Mouse (Mus musculus) midbrain, embryonic 11.5 days (tissue): Measurements from ENCODE around the gene Crtc1. TPM values are rescaled to one million over a fixed set of nuclear protein-coding genes. Genes with fewer than 3 reads are reported as not detected.
A peak's percentile ranks its signal among the peaks of the same experiment; 100 is the strongest.

ENCODE experiments used
- ATAC-seq: fragments of 200-750 bp; cut with Nextera tagmentation; 2 replicates; pipeline ENCODE4 v1.8.0; 2017; ENCODE audit warnings: moderate TSS enrichment, moderate library complexity; ENCODE audit not compliant: low FRiP score
- DNase-seq: peaks from one replicate; pipeline ENCODE4 v3.0.0; 2015; ENCODE audit warnings: low spot score; ENCODE audit errors: missing footprints
- H3K27ac ChIP-seq: fragments of 300-500 bp; sonication (generic); 2 replicates; pipeline ENCODE4 v1.5.1; 2014; ENCODE audit warnings: low read depth, low read length
- H3K27me3 ChIP-seq: fragments of 300-500 bp; sonication (generic); 2 replicates; pipeline ENCODE4 v1.6.1; 2014; ENCODE audit warnings: mild to moderate bottlenecking, low read length, moderate library complexity, mixed read lengths; ENCODE audit not compliant: control insufficient read depth, insufficient read depth
- H3K36me3 ChIP-seq: fragments of 300-500 bp; sonication (generic); 2 replicates; pipeline ENCODE4 v1.6.1; 2014; ENCODE audit warnings: mild to moderate bottlenecking, low read length, moderate library complexity, mixed read lengths; ENCODE audit not compliant: control insufficient read depth, insufficient read depth
- H3K4me1 ChIP-seq: fragments of 300-500 bp; sonication (generic); 2 replicates; pipeline ENCODE4 v1.6.1; 2014; ENCODE audit warnings: low read length; ENCODE audit not compliant: control insufficient read depth, insufficient read depth
- H3K4me2 ChIP-seq: fragments of 300-500 bp; sonication (generic); 2 replicates; pipeline ENCODE4 v1.6.1; 2014; ENCODE audit warnings: mild to moderate bottlenecking, moderate library complexity
- H3K4me3 ChIP-seq: fragments of 300-500 bp; sonication (generic); 2 replicates; pipeline ENCODE4 v1.5.1; 2014; ENCODE audit warnings: low read depth, low read length
- H3K9ac ChIP-seq: fragments of 300-500 bp; sonication (generic); 2 replicates; pipeline ENCODE4 v1.6.1; 2014; ENCODE audit warnings: low read length
- H3K9me3 ChIP-seq: fragments of 300-500 bp; sonication (generic); 2 replicates; pipeline ENCODE4 v1.6.1; 2016; ENCODE audit warnings: low read length; ENCODE audit not compliant: control insufficient read depth
- WGBS: fragments of 180-500 bp; shearing (Covaris S2); extraction: QIAGEN DNeasy Blood & Tissue Kit; methylation state at CpG from one replicate; pipeline ENCODE4 v1.1.7; 2014; 5-methylcytosine and 5-hydroxymethylcytosine counted together
- polyA plus RNA-seq: library from polyadenylated mRNA; unstranded; fragments of >200 nt; fragmentation: Nextera tagmentation; extraction: Ambion mirVana; gene quantifications from 2 replicates; pipeline ENCODE4 v1.2.1, GENCODE M21; 2014

The Crtc1 gene
- polyA plus RNA-seq, 1 experiment from 2014 or later: 11.8 TPM

DNA sequence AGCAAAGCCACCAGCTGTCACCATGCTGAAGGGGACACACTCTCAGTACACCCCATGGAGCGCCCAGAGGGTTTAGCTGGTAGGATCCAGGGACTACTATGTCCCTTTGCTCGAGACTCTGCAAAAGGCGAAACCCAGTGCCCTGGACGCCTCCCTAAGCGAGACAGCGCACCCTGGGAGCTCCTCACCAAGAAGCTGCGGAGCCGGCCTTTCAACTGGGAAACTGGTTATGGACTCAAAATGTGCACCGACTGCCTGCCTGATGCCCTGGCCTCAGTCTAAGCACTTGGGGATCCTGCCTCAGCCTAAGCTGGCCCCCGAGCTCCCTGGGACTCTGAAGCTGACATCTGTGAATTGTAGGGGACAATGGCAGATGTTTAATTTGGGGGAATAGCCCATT is 30.4 kb downstream of the Crtc1 start:
- H3K27me3 ChIP-seq: no peaks in the 10 kb centered on the region
- no peak for ATAC-seq
- no peak overlapping the region for H3K4me2 ChIP-seq
- no peak overlapping the region for H3K4me3 ChIP-seq
- DNase-seq: no peak
- H3K36me3 ChIP-seq: no peaks in the 10 kb centered on the region
- H3K4me1 ChIP-seq: peaks cover 10% of the 10 kb centered on the region
- WGBS: 74% methylated on average over 10 of the region's 10 CpGs
- peak overlapping the region; percentile 54 for H3K27ac ChIP-seq
- H3K9ac ChIP-seq: peak overlapping the region; percentile 4; the same call in 1 of the 2 replicates
- H3K9me3 ChIP-seq: no peaks in the 10 kb centered on the region

DNA sequence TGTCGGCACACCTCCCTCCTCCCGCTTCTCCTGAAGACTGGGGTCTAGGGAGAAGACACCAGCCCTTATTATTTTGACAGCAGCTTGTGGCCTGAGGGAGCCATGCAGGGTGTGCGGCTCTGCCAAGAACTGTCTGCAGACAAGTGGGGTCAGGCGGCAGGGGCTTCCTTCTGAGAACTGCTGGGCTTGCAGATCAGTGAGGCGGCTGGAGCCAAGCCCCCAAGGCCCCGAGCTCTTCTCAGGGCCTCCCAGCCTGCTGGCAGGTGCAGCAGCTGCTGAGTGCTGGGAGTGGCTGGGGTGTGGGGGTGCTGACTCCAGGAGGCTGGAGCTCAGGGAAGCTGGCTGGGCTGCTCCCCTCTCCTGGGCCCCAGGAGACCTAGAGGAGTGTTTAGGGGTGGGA is 31.1 kb downstream of the Crtc1 start:
- Histone ChIP-seq H3K36me3 (no peaks in the 10 kb centered on the region), H3K4me2 (no peak overlapping the region), H3K4me3 (no peak overlapping the region), H3K27ac (peak overlapping the region; percentile 54), H3K9ac (no peak overlapping the region), H3K9me3 (no peaks in the 10 kb centered on the region), H3K27me3 (no peaks in the 10 kb centered on the region), H3K4me1 (peaks cover 10% of the 10 kb centered on the region)
- 61% methylated on average over 6 of the region's 6 CpGs for WGBS
- no peak for DNase-seq
- ATAC-seq: peak; percentile 70

GRCm38 (mm10) chr8:70406427-70407069 is 32.8 kb downstream of the Crtc1 start:
- no peak overlapping the region for H3K4me3 ChIP-seq
- peaks cover 10% of the 10 kb centered on the region for H3K4me1 ChIP-seq
- no peaks in the 10 kb centered on the region for H3K9me3 ChIP-seq
- no peak overlapping the region for H3K9ac ChIP-seq
- no peaks in the 10 kb centered on the region for H3K27me3 ChIP-seq
- H3K27ac ChIP-seq: no peak overlapping the region
- WGBS: 83% methylated on average over 11 of the region's 11 CpGs
- ATAC-seq (no peak), DNase-seq (no peak)
- H3K4me2 ChIP-seq: no peak overlapping the region
- H3K36me3 ChIP-seq: no peaks in the 10 kb centered on the region

DNA sequence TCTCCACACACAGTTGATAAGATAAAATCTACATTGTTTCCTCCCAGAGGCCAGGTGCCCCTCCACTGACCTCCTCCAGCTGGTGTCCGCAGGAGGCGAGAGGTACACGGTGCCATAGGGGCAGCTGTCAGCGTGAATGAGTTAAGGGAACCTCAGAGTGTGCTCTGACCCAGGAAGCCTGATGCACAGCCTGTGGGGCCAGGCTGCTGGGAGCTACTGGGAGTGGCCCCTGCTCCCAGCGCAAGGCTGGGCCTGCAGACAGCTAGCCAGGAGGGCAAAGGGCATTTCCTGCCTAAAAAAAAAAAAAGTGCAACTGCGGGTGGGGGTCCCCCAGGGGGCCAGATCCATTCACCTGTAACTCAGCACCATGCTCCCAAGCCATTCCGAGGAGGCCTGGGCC is 34.2 kb downstream of the Crtc1 start:
- no peak for DNase-seq
- no peak overlapping the region for H3K27ac ChIP-seq
- 68% methylated on average over 7 of the region's 7 CpGs for WGBS
- H3K9ac ChIP-seq: no peak overlapping the region
- no peak overlapping the region for H3K4me2 ChIP-seq
- no peak overlapping the region for H3K4me3 ChIP-seq
- no peaks in the 10 kb centered on the region for H3K36me3 ChIP-seq
- H3K9me3 ChIP-seq: no peaks in the 10 kb centered on the region
- H3K27me3 ChIP-seq: no peaks in the 10 kb centered on the region
- peaks cover 10% of the 10 kb centered on the region for H3K4me1 ChIP-seq
- ATAC-seq: no peak

GRCm38 (mm10) chr8:70404212-70404611 is 35.2 kb downstream of the Crtc1 start:
- H3K4me2 ChIP-seq: no peak overlapping the region
- H3K36me3 ChIP-seq: no peaks in the 10 kb centered on the region
- DNase-seq (no peak), ATAC-seq (no peak)
- H3K4me1 ChIP-seq: peaks cover 8% of the 10 kb centered on the region
- no peak overlapping the region for H3K9ac ChIP-seq
- H3K4me3 ChIP-seq: no peak overlapping the region
- H3K27ac ChIP-seq: no peak overlapping the region
- H3K9me3 ChIP-seq: no peaks in the 10 kb centered on the region
- WGBS: 92% methylated on average over 3 of the region's 3 CpGs
- H3K27me3 ChIP-seq: no peaks in the 10 kb centered on the region

DNA sequence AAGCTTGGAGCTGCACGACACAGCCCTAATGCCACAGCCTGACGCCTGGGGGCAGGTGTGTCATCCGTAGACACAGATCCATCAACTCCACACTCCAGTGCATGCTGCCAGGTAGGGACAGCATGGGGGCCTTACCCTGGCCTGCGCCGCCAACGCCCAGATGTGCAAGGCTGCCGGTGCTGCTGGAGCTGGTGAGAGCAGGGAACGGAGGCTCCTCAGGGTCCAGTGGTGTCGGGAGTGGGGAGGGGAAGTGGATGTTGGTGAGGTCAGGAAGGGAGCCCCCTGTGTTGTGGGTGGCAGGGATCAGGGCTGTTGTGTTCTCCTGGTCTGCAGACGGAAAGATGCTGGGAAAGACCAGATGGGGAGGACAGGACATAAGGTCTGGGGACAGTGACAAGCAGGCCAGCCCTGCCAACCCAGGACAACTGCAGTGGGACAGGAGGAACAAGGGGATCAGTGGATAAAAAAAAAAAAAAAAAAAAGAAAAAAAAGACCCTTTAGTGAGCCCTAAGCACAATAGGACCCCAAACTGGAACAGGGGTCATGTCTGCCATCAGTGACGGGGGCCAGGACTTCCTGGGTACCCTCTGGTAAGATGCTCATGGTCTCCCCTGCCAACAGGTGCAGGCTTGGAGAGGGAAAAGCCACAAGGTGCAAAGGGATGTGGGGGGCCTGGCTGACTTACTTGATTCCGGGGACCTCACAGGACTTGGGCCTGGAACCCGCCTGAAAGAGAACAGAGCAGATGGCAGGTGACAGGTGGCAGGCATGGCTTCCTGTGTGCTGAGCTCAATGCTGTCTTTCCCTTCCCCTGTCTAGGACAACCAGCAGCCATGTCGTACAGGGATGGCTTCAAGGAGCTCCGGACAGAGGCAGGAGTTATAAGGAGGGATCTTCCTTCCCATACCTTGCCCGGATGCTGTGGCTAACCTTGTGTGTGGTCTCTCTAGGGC is 41.5 kb downstream of the Crtc1 start:
- Histone ChIP-seq H3K9ac (no peak overlapping the region), H3K27me3 (no peaks in the 10 kb centered on the region), H3K9me3 (no peaks in the 10 kb centered on the region), H3K4me2 (no peak overlapping the region), H3K27ac (no peak overlapping the region), H3K4me3 (no peak overlapping the region), H3K4me1 (no peaks in the 10 kb centered on the region), H3K36me3 (no peaks in the 10 kb centered on the region)
- ATAC-seq: no peak
- no peak for DNase-seq
- 91% methylated on average over 16 of the region's 16 CpGs for WGBS

GRCm38 (mm10) chr8:70396184-70396583 is 43.2 kb downstream of the Crtc1 start:
- Histone ChIP-seq H3K9me3 (no peaks in the 10 kb centered on the region), H3K27me3 (no peaks in the 10 kb centered on the region), H3K27ac (no peak overlapping the region), H3K4me2 (no peak overlapping the region), H3K4me3 (no peak overlapping the region), H3K4me1 (no peaks in the 10 kb centered on the region), H3K36me3 (no peaks in the 10 kb centered on the region), H3K9ac (no peak overlapping the region)
- ATAC-seq (no peak), DNase-seq (no peak)
- WGBS: 85% methylated on average over 5 of the region's 5 CpGs

DNA sequence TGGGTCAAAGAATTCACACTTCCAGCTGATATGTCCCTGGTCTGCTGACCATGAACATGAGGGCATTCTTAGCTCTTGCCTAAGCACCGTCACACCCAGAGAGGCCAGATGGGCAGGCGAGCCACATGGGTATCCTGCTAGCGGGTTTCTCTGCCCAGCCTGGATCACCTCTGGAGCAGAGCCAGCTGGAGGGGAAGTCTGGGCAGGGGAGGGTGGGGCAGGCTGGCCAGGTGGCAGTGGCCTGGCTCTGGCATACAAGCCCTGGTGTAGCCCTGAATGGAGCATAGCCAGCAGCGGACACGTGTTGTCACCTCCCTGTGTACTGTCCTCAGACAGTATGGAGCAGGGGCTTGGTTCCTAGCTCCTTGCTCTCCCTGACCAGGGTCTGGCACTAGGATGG is 43.7 kb downstream of the Crtc1 start:
- Histone ChIP-seq H3K4me1 (no peaks in the 10 kb centered on the region), H3K27me3 (no peaks in the 10 kb centered on the region), H3K4me3 (no peak overlapping the region), H3K9ac (no peak overlapping the region), H3K9me3 (no peaks in the 10 kb centered on the region), H3K36me3 (no peaks in the 10 kb centered on the region), H3K27ac (no peak overlapping the region), H3K4me2 (no peak overlapping the region)
- DNase-seq (no peak), ATAC-seq (no peak)
- 89% methylated on average over 5 of the region's 5 CpGs for WGBS

DNA sequence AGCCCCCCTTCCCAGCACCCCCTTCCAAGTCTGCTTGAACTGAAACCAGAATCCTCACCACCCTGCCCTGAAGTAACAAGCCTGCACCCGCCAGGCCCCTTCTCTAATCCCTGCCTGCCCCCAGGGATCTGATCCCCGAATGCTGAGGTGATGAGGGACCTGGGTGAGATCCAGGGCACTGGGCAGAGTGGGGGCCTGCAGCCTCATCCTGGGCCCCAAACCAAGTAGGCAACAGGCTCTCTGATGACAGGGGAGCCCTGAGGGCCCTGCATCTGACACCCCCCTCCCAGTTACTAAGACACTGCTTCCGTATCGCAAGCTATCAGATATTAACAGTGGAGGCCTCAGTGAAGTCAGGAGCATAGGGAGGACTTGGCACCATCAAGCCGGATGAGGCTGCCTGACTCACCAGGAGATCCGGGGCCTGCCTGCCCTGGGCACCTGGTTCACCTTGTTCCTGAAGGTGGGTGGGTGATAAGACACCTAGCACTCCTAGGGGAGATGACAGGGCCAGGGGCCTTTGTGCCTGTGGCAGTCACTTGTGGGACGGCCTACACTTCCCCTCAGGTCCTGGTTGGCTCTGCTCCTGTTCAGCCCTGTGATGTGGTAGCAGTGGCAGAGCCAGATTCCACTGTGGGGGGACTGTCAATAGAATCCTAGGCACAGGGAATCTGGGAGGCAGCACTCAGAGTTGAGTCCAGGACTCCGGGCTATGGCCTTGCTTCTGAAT is 44.9 kb downstream of the Crtc1 start:
- no peak for ATAC-seq
- WGBS: 84% methylated on average over 8 of the region's 8 CpGs
- no peaks in the 10 kb centered on the region for H3K36me3 ChIP-seq

More for the DNA sequence above, 44.9 kb downstream of the Crtc1 start:
- Histone ChIP-seq H3K27ac (no peak overlapping the region), H3K9ac (no peak overlapping the region), H3K9me3 (no peaks in the 10 kb centered on the region), H3K4me1 (no peaks in the 10 kb centered on the region), H3K27me3 (no peaks in the 10 kb centered on the region), H3K4me2 (no peak overlapping the region), H3K4me3 (no peak overlapping the region)
- no peak for DNase-seq
